Mouse (Mus musculus): ENCODE results near the gene Zcchc8. TPM values are rescaled to one million over a fixed set of nuclear protein-coding genes. Genes with fewer than 3 reads are reported as not detected.
"Not testable (repeated sequence)": the region's sequence is repeated elsewhere in the genome, so short reads cannot be mapped to it uniquely, and the experiment has no call there.

The Zcchc8 gene
- polyA plus RNA-seq, 1 experiment: not detected

- Histone ChIP-seq H3K4me3 (ENCODE audit: insufficient read depth, low read depth, low read length) (no peak overlapping the region), H3K4me1 (ENCODE audit: control insufficient read depth, insufficient read depth, low read length) (no peaks in the 10 kb centered on the region), H3K27ac (ENCODE audit: insufficient read depth, low read depth, low read length) (no peak overlapping the region)
- 96% methylated on average over 2 of the region's 2 CpGs for WGBS
- no peak for TF ChIP-seq POLR2A (IDR thresholded peaks at IDR 0.05; ENCODE audit: insufficient read depth, low read depth, low read length)
These were observed 10.1 kb upstream of the Zcchc8 start for GRCm38 (mm10) chr5:123730981-123731380.

GRCm38 (mm10) chr5:123723816-123724215 lies 2.9 kb upstream of the Zcchc8 start:
- not testable (repeated sequence) for H3K27ac ChIP-seq (ENCODE audit: insufficient read depth, low read depth, low read length); H3K4me1 ChIP-seq (ENCODE audit: control insufficient read depth, insufficient read depth, low read length); H3K4me3 ChIP-seq (ENCODE audit: insufficient read depth, low read depth, low read length)
- WGBS: 89% methylated on average over 7 of the region's 7 CpGs

GRCm38 (mm10) chr5:123714622-123715021 lies 6.3 kb downstream of the Zcchc8 start:
- Histone ChIP-seq H3K4me3 (ENCODE audit: insufficient read depth, low read depth, low read length) (no peak overlapping the region), H3K4me1 (ENCODE audit: control insufficient read depth, insufficient read depth, low read length) (peaks cover 6% of the 10 kb centered on the region; the same call in 1 of the 2 replicates), H3K27ac (ENCODE audit: insufficient read depth, low read depth, low read length) (no peak overlapping the region)
- WGBS: 90% methylated on average over 4 of the region's 4 CpGs
- TF ChIP-seq POLR2A (IDR thresholded peaks at IDR 0.05; ENCODE audit: insufficient read depth, low read depth, low read length): no peak
- no peak for TF ChIP-seq CTCF (IDR thresholded peaks at IDR 0.05; ENCODE audit: insufficient read depth, low read depth, low read length)

GRCm38 (mm10) chr5:123713782-123714181 lies 7.1 kb downstream of the Zcchc8 start:
- 91% methylated on average over 6 of the region's 6 CpGs for WGBS
- TF ChIP-seq CTCF (IDR thresholded peaks at IDR 0.05; ENCODE audit: insufficient read depth, low read depth, low read length): no peak
- no peak for TF ChIP-seq POLR2A (IDR thresholded peaks at IDR 0.05; ENCODE audit: insufficient read depth, low read depth, low read length)

GRCm38 (mm10) chr5:123709571-123709970 lies 11.3 kb downstream of the Zcchc8 start:
- TF ChIP-seq CTCF (IDR thresholded peaks at IDR 0.05; ENCODE audit: insufficient read depth, low read depth, low read length): no peak
- 82% methylated on average over 4 of the region's 4 CpGs for WGBS
- no peaks in the 10 kb centered on the region for H3K4me1 ChIP-seq (ENCODE audit: control insufficient read depth, insufficient read depth, low read length)
- no peak overlapping the region for H3K4me3 ChIP-seq (ENCODE audit: insufficient read depth, low read depth, low read length)
- no peak overlapping the region for H3K27ac ChIP-seq (ENCODE audit: insufficient read depth, low read depth, low read length)

More at GRCm38 (mm10) chr5:123713782-123714181, 7.1 kb downstream of the Zcchc8 start:
- Histone ChIP-seq H3K4me3 (ENCODE audit: insufficient read depth, low read depth, low read length) (no peak overlapping the region), H3K4me1 (ENCODE audit: control insufficient read depth, insufficient read depth, low read length) (peaks cover 6% of the 10 kb centered on the region; the same call in 1 of the 2 replicates), H3K27ac (ENCODE audit: insufficient read depth, low read depth, low read length) (no peak overlapping the region)

GRCm38 (mm10) chr5:123708598-123708997 lies 12.3 kb downstream of the Zcchc8 start:
- Histone ChIP-seq H3K4me3 (ENCODE audit: insufficient read depth, low read depth, low read length) (no peak overlapping the region), H3K4me1 (ENCODE audit: control insufficient read depth, insufficient read depth, low read length) (no peaks in the 10 kb centered on the region), H3K27ac (ENCODE audit: insufficient read depth, low read depth, low read length) (no peak overlapping the region)
- TF ChIP-seq POLR2A (IDR thresholded peaks at IDR 0.05; ENCODE audit: insufficient read depth, low read depth, low read length) (no peak), CTCF (IDR thresholded peaks at IDR 0.05; ENCODE audit: insufficient read depth, low read depth, low read length) (no peak)
- 89% methylated on average over 12 of the region's 12 CpGs for WGBS

GRCm38 (mm10) chr5:123700625-123701024 lies 20.3 kb downstream of the Zcchc8 start:
- peaks cover 7% of the 10 kb centered on the region for H3K4me1 ChIP-seq (ENCODE audit: control insufficient read depth, insufficient read depth, low read length)
- TF ChIP-seq POLR2A (IDR thresholded peaks at IDR 0.05; ENCODE audit: insufficient read depth, low read depth, low read length): no peak
- peak; percentile 35; the same call in 1 of the 2 replicates for TF ChIP-seq CTCF (IDR thresholded peaks at IDR 0.05; ENCODE audit: insufficient read depth, low read depth, low read length)
- WGBS: 22% methylated on average over 11 of the region's 11 CpGs
- no peak overlapping the region for H3K4me3 ChIP-seq (ENCODE audit: insufficient read depth, low read depth, low read length)
- 0 out of 2 replicates have a peak overlapping the region, but pooled peaks have one; percentile 18 for H3K27ac ChIP-seq (ENCODE audit: insufficient read depth, low read depth, low read length)

- WGBS: 22% methylated on average over 3 of the region's 3 CpGs
- peaks cover 7% of the 10 kb centered on the region for H3K4me1 ChIP-seq (ENCODE audit: control insufficient read depth, insufficient read depth, low read length)
- no peak overlapping the region for H3K4me3 ChIP-seq (ENCODE audit: insufficient read depth, low read depth, low read length)
- no peak overlapping the region for H3K27ac ChIP-seq (ENCODE audit: insufficient read depth, low read depth, low read length)
- TF ChIP-seq POLR2A (IDR thresholded peaks at IDR 0.05; ENCODE audit: insufficient read depth, low read depth, low read length) (no peak), CTCF (IDR thresholded peaks at IDR 0.05; ENCODE audit: insufficient read depth, low read depth, low read length) (peak; percentile 40; the same call in 1 of the 2 replicates)
These were observed 21.7 kb downstream of the Zcchc8 start for GRCm38 (mm10) chr5:123699198-123699597.

GRCm38 (mm10) chr5:123696961-123697360 lies 23.9 kb downstream of the Zcchc8 start:
- no peak for TF ChIP-seq POLR2A (IDR thresholded peaks at IDR 0.05; ENCODE audit: insufficient read depth, low read depth, low read length)
- no peak for TF ChIP-seq CTCF (IDR thresholded peaks at IDR 0.05; ENCODE audit: insufficient read depth, low read depth, low read length)

GRCm38 (mm10) chr5:123696244-123696643 lies 24.7 kb downstream of the Zcchc8 start:
- Histone ChIP-seq H3K4me1 (ENCODE audit: control insufficient read depth, insufficient read depth, low read length) (peaks cover 7% of the 10 kb centered on the region), H3K27ac (ENCODE audit: insufficient read depth, low read depth, low read length) (no peak overlapping the region), H3K4me3 (ENCODE audit: insufficient read depth, low read depth, low read length) (no peak overlapping the region)
- TF ChIP-seq POLR2A (IDR thresholded peaks at IDR 0.05; ENCODE audit: insufficient read depth, low read depth, low read length): no peak
- TF ChIP-seq CTCF (IDR thresholded peaks at IDR 0.05; ENCODE audit: insufficient read depth, low read depth, low read length): no peak
- 84% methylated on average over 7 of the region's 7 CpGs for WGBS

More at GRCm38 (mm10) chr5:123696961-123697360, 23.9 kb downstream of the Zcchc8 start:
- 84% methylated on average over 4 of the region's 4 CpGs for WGBS
- Histone ChIP-seq H3K4me3 (ENCODE audit: insufficient read depth, low read depth, low read length) (no peak overlapping the region), H3K4me1 (ENCODE audit: control insufficient read depth, insufficient read depth, low read length) (peaks cover 7% of the 10 kb centered on the region), H3K27ac (ENCODE audit: insufficient read depth, low read depth, low read length) (no peak overlapping the region)
